Mouse (Mus musculus) myocyte (in vitro differentiated cells): ENCODE measurements around the gene Trmt112.

Source experiments
- CEBPB ChIP-seq: IDR thresholded peaks from 2 replicates; pipeline ENCODE4 v1.6.1; 2011; ENCODE audit warnings: mild to moderate bottlenecking, moderate library complexity; ENCODE audit not compliant: poor library complexity, insufficient read depth, severe bottlenecking
- MAX ChIP-seq: IDR thresholded peaks from one replicate; pipeline ENCODE4 v1.6.1; 2011; ENCODE audit warnings: low read depth, mild to moderate bottlenecking, control low read depth
- MYOD1 ChIP-seq, 3 experiments: IDR thresholded peaks; one replicate each; pipeline ENCODE4 v1.6.1; 2011; ENCODE audit warnings: control low read depth in 2 of 3, low read depth in 2 of 3, mild to moderate bottlenecking in 2 of 3, moderate library complexity in 1 of 3; ENCODE audit not compliant: insufficient read length in 2 of 3, control insufficient read depth in 1 of 3
- POLR2A ChIP-seq: IDR thresholded peaks from one replicate; pipeline ENCODE4 v1.6.1; 2011; ENCODE audit warnings: low read depth, mild to moderate bottlenecking, control low read depth, moderate library complexity; ENCODE audit not compliant: insufficient read length
- POLR2AphosphoS2 ChIP-seq: IDR thresholded peaks from one replicate; pipeline ENCODE4 v1.6.1; 2011; ENCODE audit warnings: low read depth, control low read depth; ENCODE audit not compliant: insufficient read length
- SRF ChIP-seq: IDR thresholded peaks from one replicate; pipeline ENCODE4 v1.6.1; 2011; ENCODE audit warnings: low read depth; ENCODE audit not compliant: control insufficient read depth, insufficient read length
- TCF12 ChIP-seq: IDR thresholded peaks from one replicate; pipeline ENCODE4 v1.6.1; 2011; ENCODE audit warnings: mild to moderate bottlenecking, control low read depth; ENCODE audit not compliant: poor library complexity, insufficient read depth, severe bottlenecking
- TCF3 ChIP-seq: IDR thresholded peaks from one replicate; pipeline ENCODE4 v1.6.1; 2011; ENCODE audit warnings: low read depth, control low read depth; ENCODE audit not compliant: insufficient read length
- USF1 ChIP-seq: IDR thresholded peaks from one replicate; pipeline ENCODE4 v1.6.1; 2011; ENCODE audit warnings: low read depth, mild to moderate bottlenecking, control low read depth, moderate library complexity

DNA sequence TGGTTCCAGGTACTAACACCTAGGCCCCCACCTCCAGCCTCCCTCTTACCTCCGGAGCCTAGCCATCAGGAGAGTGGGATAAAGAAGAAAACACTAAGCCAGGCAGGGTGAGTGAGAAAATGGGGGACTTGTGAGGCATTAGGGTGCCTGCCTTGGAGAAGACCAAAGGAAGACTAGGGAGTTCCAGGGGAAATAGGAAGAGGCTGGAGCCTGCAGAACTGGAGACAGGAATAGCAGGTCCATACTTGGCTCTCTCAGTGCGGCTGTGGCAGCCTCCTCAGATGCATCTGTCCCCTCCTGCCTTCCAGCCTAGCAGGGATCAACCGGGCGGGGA is 23.6 kb downstream of the Trmt112 start:
- TF ChIP-seq POLR2AphosphoS2 (no peak), TCF12 (no peak), TCF3 (no peak), USF1 (no peak), MYOD1 (IDR thresholded peaks at IDR 0.05; ENCODE audit: control insufficient read depth in 1 of 3, insufficient read length in 2 of 3, low read depth in 2 of 3) (no peak), POLR2A (no peak), SRF (no peak), MAX (no peak), CEBPB (no peak)
